Mouse (Mus musculus) limb, embryonic 10.5 days (tissue): ENCODE results near the gene Arrdc2. TPM values are rescaled to one million over a fixed set of nuclear protein-coding genes. Genes with fewer than 3 reads are reported as not detected.
A peak's percentile ranks its signal among the peaks of the same experiment; 100 is the strongest.

Experiments
- DNase-seq: peaks from one replicate; pipeline ENCODE4 v3.0.0-alpha.2; 2017; ENCODE audit warnings: low spot score
- H3K27ac ChIP-seq: fragments of 300-500 bp; sonication (generic); 2 replicates; pipeline ENCODE4 v1.5.1; 2016; ENCODE audit warnings: mild to moderate bottlenecking
- H3K27me3 ChIP-seq: fragments of 300-500 bp; sonication (generic); 2 replicates; pipeline ENCODE4 v1.6.1; 2016; ENCODE audit warnings: low read depth, mild to moderate bottlenecking; ENCODE audit not compliant: poor library complexity, severe bottlenecking
- H3K36me3 ChIP-seq: fragments of 300-500 bp; sonication (generic); 2 replicates; pipeline ENCODE4 v1.6.1; 2016; ENCODE audit warnings: mild to moderate bottlenecking, moderate library complexity
- H3K4me1 ChIP-seq: fragments of 300-500 bp; sonication (generic); 2 replicates; pipeline ENCODE4 v1.6.1; 2016
- H3K4me3 ChIP-seq: fragments of 300-500 bp; sonication (generic); 2 replicates; pipeline ENCODE4 v1.5.1; 2016; ENCODE audit warnings: mild to moderate bottlenecking, moderate library complexity
- H3K9me3 ChIP-seq: fragments of 300-500 bp; sonication (generic); replicated peaks from 2 replicates; pipeline ENCODE4 v1.6.1; 2016; ENCODE audit warnings: mild to moderate bottlenecking
- WGBS: fragments of 180-500 bp; shearing (Covaris S2); methylation state at CpG from one replicate; pipeline ENCODE4 v1.1.7; 2016; 5-methylcytosine and 5-hydroxymethylcytosine counted together
- polyA plus RNA-seq: library from polyadenylated mRNA; unstranded; fragments of >200 nt; fragmentation: Nextera tagmentation; extraction: Ambion mirVana; gene quantifications from 2 replicates; pipeline ENCODE4 v1.2.1, GENCODE M21; 2016

Arrdc2 gene
- polyA plus RNA-seq, 1 experiment from 2014 or later = 4.4 TPM

- no peaks in the 10 kb centered on the region for H3K36me3 ChIP-seq
- WGBS = 10% methylated on average over 4 of the region's 4 CpGs
- no peaks in the 10 kb centered on the region for H3K9me3 ChIP-seq
- peaks cover 50% of the 10 kb centered on the region for H3K27me3 ChIP-seq
- peak overlapping the region; percentile 64; the same call in 1 of the 2 replicates for H3K4me3 ChIP-seq
- peak overlapping the region; percentile 22 for H3K27ac ChIP-seq
- no peak for DNase-seq
- H3K4me1 ChIP-seq = peaks cover 40% of the 10 kb centered on the region
Observed at GRCm38 (mm10) chr8:70857516-70857915, 18.0 kb upstream of the Arrdc2 start.

- Histone ChIP-seq H3K27ac (peak overlapping the region; percentile 82), H3K36me3 (no peaks in the 10 kb centered on the region), H3K4me3 (peak overlapping the region; percentile 64), H3K4me1 (peaks cover 42% of the 10 kb centered on the region), H3K9me3 (no peaks in the 10 kb centered on the region), H3K27me3 (peaks cover 46% of the 10 kb centered on the region)
- DNase-seq = peak; percentile 82
- WGBS = 7% methylated on average over 33 of the region's 33 CpGs
Observed at GRCm38 (mm10) chr8:70856541-70857197, 17.1 kb upstream of the Arrdc2 start.

GRCm38 (mm10) chr8:70856028-70856427 is 16.5 kb upstream of the Arrdc2 start:
- Histone ChIP-seq H3K27ac (no peak overlapping the region), H3K36me3 (no peaks in the 10 kb centered on the region), H3K4me1 (peaks cover 45% of the 10 kb centered on the region), H3K4me3 (no peak overlapping the region), H3K9me3 (no peaks in the 10 kb centered on the region), H3K27me3 (peaks cover 40% of the 10 kb centered on the region)
- WGBS = 67% methylated on average over 5 of the region's 5 CpGs
- no peak for DNase-seq

- no peaks in the 10 kb centered on the region for H3K36me3 ChIP-seq
- no peak overlapping the region for H3K27ac ChIP-seq
- no peak overlapping the region for H3K4me3 ChIP-seq
- peaks cover 44% of the 10 kb centered on the region for H3K4me1 ChIP-seq
- 90% methylated on average over 2 of the region's 2 CpGs for WGBS
- no peaks in the 10 kb centered on the region for H3K9me3 ChIP-seq
- no peak for DNase-seq
- peaks cover 35% of the 10 kb centered on the region for H3K27me3 ChIP-seq
Observed at GRCm38 (mm10) chr8:70853863-70854262, 14.3 kb upstream of the Arrdc2 start.

- peaks cover 43% of the 10 kb centered on the region for H3K27me3 ChIP-seq
- no peak for DNase-seq
- no peak overlapping the region for H3K4me3 ChIP-seq
- 91% methylated on average over 41 of the region's 41 CpGs for WGBS
- H3K36me3 ChIP-seq = no peaks in the 10 kb centered on the region
- peak overlapping the region; percentile 56; the same call in 1 of the 2 replicates for H3K27ac ChIP-seq
- H3K4me1 ChIP-seq = peaks cover 35% of the 10 kb centered on the region
- no peaks in the 10 kb centered on the region for H3K9me3 ChIP-seq
Observed at GRCm38 (mm10) chr8:70852595-70853231, 13.2 kb upstream of the Arrdc2 start.

GRCm38 (mm10) chr8:70851837-70852236 is 12.3 kb upstream of the Arrdc2 start:
- H3K4me3 ChIP-seq = no peak overlapping the region
- H3K27me3 ChIP-seq = peaks cover 46% of the 10 kb centered on the region
- peak overlapping the region; percentile 56; the same call in 1 of the 2 replicates for H3K27ac ChIP-seq

GRCm38 (mm10) chr8:70850947-70851346 is 11.4 kb upstream of the Arrdc2 start:
- H3K27me3 ChIP-seq = peaks cover 45% of the 10 kb centered on the region
- H3K4me3 ChIP-seq = no peak overlapping the region
- no peak overlapping the region for H3K27ac ChIP-seq
- no peaks in the 10 kb centered on the region for H3K9me3 ChIP-seq
- DNase-seq = no peak
- H3K36me3 ChIP-seq = no peaks in the 10 kb centered on the region
- 83% methylated on average over 4 of the region's 4 CpGs for whole genome bisulfite sequencing
- H3K4me1 ChIP-seq = peaks cover 26% of the 10 kb centered on the region

More at GRCm38 (mm10) chr8:70851837-70852236, 12.3 kb upstream of the Arrdc2 start:
- 48% methylated on average over 6 of the region's 6 CpGs for WGBS
- H3K9me3 ChIP-seq = no peaks in the 10 kb centered on the region
- H3K36me3 ChIP-seq = no peaks in the 10 kb centered on the region
- DNase-seq = no peak
- H3K4me1 ChIP-seq = peaks cover 29% of the 10 kb centered on the region

- H3K27me3 ChIP-seq = peaks cover 38% of the 10 kb centered on the region
- no peak for DNase-seq
- no peaks in the 10 kb centered on the region for H3K36me3 ChIP-seq
- H3K9me3 ChIP-seq = no peaks in the 10 kb centered on the region
- no peak overlapping the region for H3K27ac ChIP-seq
- 81% methylated on average over 7 of the region's 7 CpGs for WGBS
- peaks cover 26% of the 10 kb centered on the region for H3K4me1 ChIP-seq
- H3K4me3 ChIP-seq = no peak overlapping the region
Observed at GRCm38 (mm10) chr8:70850132-70850845, 10.8 kb upstream of the Arrdc2 start.

- no peak overlapping the region for H3K4me3 ChIP-seq
- no peak overlapping the region for H3K27ac ChIP-seq
- no peak for DNase-seq
- 88% methylated on average over 3 of the region's 3 CpGs for WGBS
- H3K9me3 ChIP-seq = no peaks in the 10 kb centered on the region
- H3K27me3 ChIP-seq = peaks cover 35% of the 10 kb centered on the region
- no peaks in the 10 kb centered on the region for H3K36me3 ChIP-seq
- H3K4me1 ChIP-seq = peaks cover 27% of the 10 kb centered on the region
Observed at GRCm38 (mm10) chr8:70849333-70849990, 9.9 kb upstream of the Arrdc2 start.

GRCm38 (mm10) chr8:70846371-70847154 is 7.0 kb upstream of the Arrdc2 start:
- Histone ChIP-seq H3K4me1 (peaks cover 20% of the 10 kb centered on the region), H3K4me3 (no peak overlapping the region), H3K27me3 (peaks cover 41% of the 10 kb centered on the region), H3K36me3 (no peaks in the 10 kb centered on the region), H3K27ac (no peak overlapping the region), H3K9me3 (no peaks in the 10 kb centered on the region)
- DNase-seq = no peak
- 53% methylated on average over 15 of the region's 15 CpGs for WGBS

- H3K27me3 ChIP-seq = peaks cover 42% of the 10 kb centered on the region
- 44% methylated on average over 5 of the region's 5 CpGs for WGBS
- H3K36me3 ChIP-seq = no peaks in the 10 kb centered on the region
Observed at GRCm38 (mm10) chr8:70845108-70845507, 5.6 kb upstream of the Arrdc2 start.

GRCm38 (mm10) chr8:70844523-70844922 is 5.0 kb upstream of the Arrdc2 start:
- Histone ChIP-seq H3K27ac (peak overlapping the region; percentile 27; the same call in 1 of the 2 replicates), H3K9me3 (no peaks in the 10 kb centered on the region), H3K36me3 (no peaks in the 10 kb centered on the region), H3K4me1 (peaks cover 34% of the 10 kb centered on the region), H3K4me3 (no peak overlapping the region; the same call in 1 of the 2 replicates), H3K27me3 (peaks cover 42% of the 10 kb centered on the region)
- peak; percentile 99 for DNase-seq
- 2% methylated on average over 6 of the region's 6 CpGs for WGBS

More at GRCm38 (mm10) chr8:70845108-70845507, 5.6 kb upstream of the Arrdc2 start:
- H3K27ac ChIP-seq = no peak overlapping the region
- no peaks in the 10 kb centered on the region for H3K9me3 ChIP-seq
- no peak overlapping the region for H3K4me3 ChIP-seq
- H3K4me1 ChIP-seq = peaks cover 31% of the 10 kb centered on the region
- no peak for DNase-seq
